Mouse (Mus musculus) liver, adult 2 months (tissue): Measurements from ENCODE around the gene Pcbp1. TPM values are rescaled to one million over a fixed set of nuclear protein-coding genes. Genes with fewer than 3 reads are reported as not detected.
"Not testable (repeated sequence)": the region's sequence is repeated elsewhere in the genome, so short reads cannot be mapped to it uniquely, and the experiment has no call there.

ENCODE experiments used
- DNase-seq: peaks from one replicate; pipeline ENCODE4 v3.0.0-alpha.2; 2011; ENCODE audit warnings: low read depth, low spot score; ENCODE audit errors: extremely low read depth
- H3K27ac ChIP-seq: fragments of 200-500 bp; replicated peaks from 2 replicates; pipeline ENCODE4 v1.5.1; 2012; ENCODE audit warnings: low read depth, mild to moderate bottlenecking, control low read depth, inconsistent platforms, low read length; ENCODE audit not compliant: insufficient read depth
- H3K27me3 ChIP-seq: fragments of 200-500 bp; 2 replicates; pipeline ENCODE4 v1.6.1; 2012; ENCODE audit warnings: mild to moderate bottlenecking, moderate library complexity, low read length, inconsistent platforms; ENCODE audit not compliant: control insufficient read depth, insufficient read depth
- H3K36me3 ChIP-seq: fragments of 200-500 bp; 2 replicates; pipeline ENCODE4 v1.6.1; 2012; ENCODE audit warnings: low read length, inconsistent platforms; ENCODE audit not compliant: control insufficient read depth, insufficient read depth
- H3K4me1 ChIP-seq: fragments of 200-500 bp; 2 replicates; pipeline ENCODE4 v1.6.1; 2011; ENCODE audit warnings: low read length; ENCODE audit not compliant: control insufficient read depth, insufficient read depth
- H3K4me3 ChIP-seq: fragments of 200-500 bp; 2 replicates; pipeline ENCODE4 v1.5.1; 2011; ENCODE audit warnings: low read depth, mild to moderate bottlenecking, control low read depth, low read length, moderate library complexity; ENCODE audit not compliant: insufficient read depth
- H3K79me2 ChIP-seq: fragments of 200-500 bp; 2 replicates; pipeline ENCODE4 v1.6.1; 2012; ENCODE audit warnings: inconsistent platforms, mild to moderate bottlenecking, low read length, moderate library complexity; ENCODE audit not compliant: control insufficient read depth, insufficient read depth
- H3K9ac ChIP-seq: fragments of 200-500 bp; 2 replicates; pipeline ENCODE4 v1.6.1; 2012; ENCODE audit warnings: low read depth, mild to moderate bottlenecking, control low read depth, inconsistent platforms, low read length
- CTCF ChIP-seq: fragments of 200-500 bp; IDR thresholded peaks from 2 replicates; pipeline ENCODE4 v1.5.1; 2011; ENCODE audit warnings: low read depth, low read length, control low read depth
- POLR2A ChIP-seq: fragments of 200-500 bp; IDR thresholded peaks from 2 replicates; pipeline ENCODE4 v1.6.1; 2011; ENCODE audit warnings: low read length, control low read depth; ENCODE audit not compliant: insufficient read depth; ENCODE audit errors: extremely low read depth
- WGBS: fragments of 180-500 bp; shearing (Covaris S2); methylation state at CpG from one replicate; pipeline ENCODE4 v1.1.7; 2018; 5-methylcytosine and 5-hydroxymethylcytosine counted together
- polyA plus RNA-seq: library from polyadenylated mRNA; depleted of rRNA; stranded (reverse); fragments of >200 nt; gene quantifications from 2 replicates; pipeline ENCODE4 v1.2.3, GENCODE M21; 2012
- total RNA-seq: library from RNA; depleted of rRNA; stranded (reverse); fragments of >200 nt; gene quantifications from 2 replicates; pipeline ENCODE4 v1.2.3, GENCODE M21; 2014

Pcbp1 gene
- total and polyA plus RNA-seq, 2 experiments = 38.2 to 119 TPM

- peak overlapping the region; percentile 85 for H3K27ac ChIP-seq
- WGBS = 48% methylated on average over 3 of the region's 3 CpGs
- peaks cover 16% of the 10 kb centered on the region for H3K4me1 ChIP-seq
Observed at GRCm38 (mm10) chr6:86495661-86496060, 30.5 kb downstream of the Pcbp1 start.

GRCm38 (mm10) chr6:86494767-86495166 lies 31.4 kb downstream of the Pcbp1 start:
- no peak for TF ChIP-seq POLR2A
- TF ChIP-seq CTCF = no peak
- 99% methylated on average over 7 of the region's 7 CpGs for WGBS

More at GRCm38 (mm10) chr6:86495661-86496060, 30.5 kb downstream of the Pcbp1 start:
- Histone ChIP-seq H3K79me2 (peaks cover 2% of the 10 kb centered on the region; the same call in 1 of the 2 replicates), H3K36me3 (no peaks in the 10 kb centered on the region), H3K4me3 (0 out of 2 replicates have a peak overlapping the region, but pooled peaks have one; percentile 15), H3K27me3 (no peaks in the 10 kb centered on the region), H3K9ac (peak overlapping the region; percentile 1)
- DNase-seq = no peak
- TF ChIP-seq CTCF (no peak), POLR2A (no peak)

DNA sequence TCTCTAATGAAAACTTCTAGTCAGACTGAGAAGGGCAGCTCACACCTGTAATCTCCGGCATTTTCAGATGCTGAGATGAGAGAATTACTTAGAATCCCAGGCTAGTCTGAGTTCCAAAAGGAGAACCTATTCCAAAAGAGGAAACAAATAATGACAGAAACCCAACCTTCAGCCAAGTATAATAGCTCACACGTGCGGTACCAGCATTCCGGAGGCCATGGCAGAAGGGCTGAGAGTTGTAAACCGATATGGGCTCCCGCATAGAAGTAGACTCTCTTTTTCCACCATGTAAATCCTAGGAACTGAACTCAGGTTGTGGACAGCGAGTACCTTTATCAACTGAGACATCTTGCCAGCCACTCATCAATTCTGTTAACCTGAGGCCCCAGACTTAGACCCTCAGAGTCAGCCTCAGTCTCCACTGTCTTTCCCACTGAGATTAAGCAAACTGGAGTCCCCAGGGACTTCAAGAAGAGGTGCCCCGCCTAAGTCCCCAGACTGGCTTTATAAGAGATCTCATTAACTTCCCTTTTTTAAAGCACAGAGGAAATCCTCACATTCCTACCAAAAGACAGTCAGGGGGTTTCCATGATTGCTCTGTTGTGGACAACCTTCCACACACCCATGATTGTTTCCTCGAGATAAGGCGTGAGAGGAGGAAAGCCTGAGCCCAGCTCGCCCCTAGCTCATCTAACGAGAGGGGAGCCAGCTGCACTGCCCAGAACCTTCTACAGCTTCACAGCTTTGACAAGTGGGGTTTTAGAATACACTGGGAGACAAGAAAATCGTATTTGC lies 32.5 kb downstream of the Pcbp1 start:
- Histone ChIP-seq H3K79me2 (peaks cover 2% of the 10 kb centered on the region; the same call in 1 of the 2 replicates), H3K4me3 (no peak overlapping the region), H3K9ac (no peak overlapping the region), H3K27ac (peak overlapping the region; percentile 25), H3K36me3 (no peaks in the 10 kb centered on the region), H3K27me3 (no peaks in the 10 kb centered on the region), H3K4me1 (peaks cover 16% of the 10 kb centered on the region; the same call in 1 of the 2 replicates)
- WGBS = 70% methylated on average over 13 of the region's 13 CpGs
- DNase-seq = no peak
- TF ChIP-seq POLR2A (no peak), CTCF (no peak)

More at GRCm38 (mm10) chr6:86494767-86495166, 31.4 kb downstream of the Pcbp1 start:
- DNase-seq = no peak
- Histone ChIP-seq H3K4me1 (peaks cover 17% of the 10 kb centered on the region), H3K4me3 (no peak overlapping the region), H3K79me2 (peaks cover 2% of the 10 kb centered on the region; the same call in 1 of the 2 replicates), H3K27me3 (no peaks in the 10 kb centered on the region), H3K9ac (no peak overlapping the region), H3K27ac (no peak overlapping the region), H3K36me3 (no peaks in the 10 kb centered on the region)

- not testable (repeated sequence) for H3K36me3 ChIP-seq, H3K79me2 ChIP-seq, H3K9ac ChIP-seq, DNase-seq, H3K27me3 ChIP-seq, H3K4me3 ChIP-seq, H3K4me1 ChIP-seq, H3K27ac ChIP-seq
- WGBS = 94% methylated on average over 8 of the region's 8 CpGs
Observed at GRCm38 (mm10) chr6:86490413-86490812, 35.7 kb downstream of the Pcbp1 start.

- Histone ChIP-seq H3K27me3 (no peaks in the 10 kb centered on the region), H3K4me3 (no peak overlapping the region), H3K36me3 (no peaks in the 10 kb centered on the region), H3K79me2 (no peaks in the 10 kb centered on the region), H3K27ac (no peak overlapping the region), H3K4me1 (peaks cover 8% of the 10 kb centered on the region; the same call in 1 of the 2 replicates), H3K9ac (no peak overlapping the region)
- no peak for TF ChIP-seq POLR2A
- TF ChIP-seq CTCF = no peak
- DNase-seq = no peak
- WGBS = 89% methylated on average over 2 of the region's 2 CpGs
Observed at GRCm38 (mm10) chr6:86489945-86490344, 36.2 kb downstream of the Pcbp1 start.

GRCm38 (mm10) chr6:86488149-86488485 lies 38.0 kb downstream of the Pcbp1 start:
- DNase-seq = peak; percentile 80
- H3K27me3 ChIP-seq = no peaks in the 10 kb centered on the region
- H3K79me2 ChIP-seq = no peaks in the 10 kb centered on the region
- H3K4me3 ChIP-seq = no peak overlapping the region
- peaks cover 8% of the 10 kb centered on the region; the same call in 1 of the 2 replicates for H3K4me1 ChIP-seq
- no peaks in the 10 kb centered on the region for H3K36me3 ChIP-seq
- H3K27ac ChIP-seq = peak overlapping the region; percentile 81
- peak overlapping the region; percentile 55; the same call in 1 of the 2 replicates for H3K9ac ChIP-seq
- whole genome bisulfite sequencing = 6% methylated on average over 3 of the region's 3 CpGs
- TF ChIP-seq CTCF (no peak), POLR2A (no peak)
